Mouse (Mus musculus): ENCODE measurements around the gene Ahcy. TPM values are rescaled to one million over a fixed set of nuclear protein-coding genes. Genes with fewer than 3 reads are reported as not detected.
"Not testable (repeated sequence)": the region's sequence is repeated elsewhere in the genome, so short reads cannot be mapped to it uniquely, and the experiment has no call there.

Gene Ahcy
- 114 TPM in 2 replicates for polyA plus RNA-seq (2016; fragmentation: Nextera tagmentation; extraction: Ambion mirVana)

DNA sequence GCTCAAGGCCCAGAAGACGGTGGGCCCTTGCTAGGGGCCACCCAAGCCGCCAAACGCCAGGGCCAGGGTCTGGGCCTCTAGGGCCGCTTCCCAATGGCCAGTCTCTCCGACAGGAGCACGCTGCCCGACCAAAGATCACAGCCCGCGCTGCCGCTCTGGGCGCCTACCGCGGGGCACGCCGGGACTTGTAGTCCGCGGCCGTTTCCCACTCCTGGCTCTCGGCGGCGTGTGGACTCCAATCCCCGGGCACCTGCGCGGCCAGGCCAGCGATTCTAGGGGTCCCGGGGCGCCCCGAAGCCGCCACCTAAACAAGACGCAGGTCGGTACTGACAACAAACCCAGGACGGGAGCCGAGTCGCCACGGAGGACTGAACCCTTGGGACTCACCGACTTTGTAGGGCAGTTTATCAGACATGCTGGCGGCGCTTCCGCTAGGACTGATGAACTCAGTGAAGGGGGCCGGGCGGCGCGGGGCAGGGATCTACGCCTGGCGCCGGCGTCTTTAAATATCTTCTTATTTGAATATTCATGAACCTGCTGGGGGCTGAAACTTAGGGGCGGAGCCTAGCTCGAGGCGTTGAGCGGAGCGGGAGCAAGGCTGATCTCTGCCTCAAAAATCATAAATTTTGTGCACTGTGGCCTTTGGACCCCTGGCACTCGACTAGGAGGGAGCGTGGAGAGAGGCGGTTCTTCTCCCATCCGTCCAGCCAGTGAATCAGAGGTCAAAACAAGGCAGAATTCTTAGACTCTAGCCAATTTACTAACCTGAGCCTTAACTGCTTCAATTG lies at the start of gene Ahcy:
Gene Ahcy (minus strand): TSS at position 520 of the 788 bp plus-strand sequence.
- under 1% methylated on average over 56 of the region's 56 CpGs for WGBS
- Histone ChIP-seq H3K4me3 (peak within 1 kb of the TSS; percentile 64), H3K27ac (peak within 1 kb of the TSS; percentile 91), H3K27me3 (ENCODE audit: poor library complexity, severe bottlenecking) (no peaks in the 10 kb centered on the region), H3K4me1 (peaks cover 36% of the 10 kb centered on the region), H3K9me3 (no peaks in the 10 kb centered on the region), H3K36me3 (replicated peaks) (peaks cover 28% of the 10 kb centered on the region)
- peak; percentile 93 for DNase-seq (ENCODE audit: extremely low spot score, low spot score)

DNA sequence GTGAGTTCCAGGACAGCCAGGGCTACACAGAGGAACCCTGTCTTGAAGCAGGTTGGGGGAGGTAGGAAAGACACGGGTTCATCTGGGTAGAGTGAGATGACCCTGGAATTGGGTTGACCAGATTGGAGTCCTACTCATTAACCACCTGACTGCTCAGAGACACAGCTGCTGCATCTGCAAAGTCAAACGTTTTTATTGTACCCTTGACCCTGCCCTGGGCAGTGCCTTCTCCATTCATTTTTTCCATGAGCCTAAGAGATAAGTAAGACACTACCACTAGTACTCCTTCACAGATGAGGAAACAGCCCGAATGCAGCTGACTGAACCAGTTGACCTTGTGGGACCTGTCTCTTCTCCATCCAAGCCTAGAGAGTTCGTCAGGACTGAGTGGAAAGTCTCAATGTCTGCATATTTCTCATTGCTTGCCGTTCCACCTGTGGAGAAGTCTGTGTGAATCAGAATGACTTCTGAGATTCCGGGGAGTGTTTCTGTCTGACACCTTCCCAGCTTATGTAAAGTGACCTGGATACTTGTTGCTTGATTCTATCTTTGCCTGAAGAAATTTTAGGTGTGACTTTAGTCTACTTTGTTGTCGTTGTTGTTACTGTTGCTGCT lies 41.0 kb upstream of the Ahcy start:
- H3K27ac ChIP-seq: no peak overlapping the region
- 77% methylated on average over 7 of the region's 7 CpGs for WGBS
- no peaks in the 10 kb centered on the region for H3K4me1 ChIP-seq
- no peak for DNase-seq (ENCODE audit: extremely low spot score, low spot score)
- peaks cover 7% of the 10 kb centered on the region; the same call in 1 of the 2 replicates for H3K9me3 ChIP-seq
- no peaks in the 10 kb centered on the region for H3K36me3 ChIP-seq (replicated peaks)
- no peak overlapping the region for H3K4me3 ChIP-seq
- no peaks in the 10 kb centered on the region for H3K27me3 ChIP-seq (ENCODE audit: poor library complexity, severe bottlenecking)

DNA sequence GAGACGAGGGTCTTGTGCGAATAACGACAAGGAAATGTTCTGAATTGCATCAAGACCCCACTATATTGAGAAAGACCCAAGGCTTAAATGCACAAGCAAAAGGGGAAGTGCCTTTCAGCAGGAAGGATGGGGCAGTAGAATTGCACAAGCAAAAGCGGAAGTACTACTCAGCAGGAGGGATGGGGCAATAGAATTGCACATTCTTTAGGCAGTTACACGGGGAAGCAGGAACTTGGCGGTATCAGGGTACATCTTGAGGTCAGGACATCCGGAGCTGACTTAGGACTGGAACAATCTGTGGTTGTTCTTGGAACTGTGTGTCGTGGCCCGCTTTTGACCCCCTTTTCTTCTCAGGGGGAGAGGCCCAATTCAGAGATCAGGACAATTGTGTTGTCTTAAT lies 33.0 kb upstream of the Ahcy start:
- not testable (repeated sequence) for H3K4me1 ChIP-seq; H3K4me3 ChIP-seq; H3K36me3 ChIP-seq (replicated peaks); DNase-seq (ENCODE audit: extremely low spot score, low spot score); H3K27ac ChIP-seq; H3K9me3 ChIP-seq; H3K27me3 ChIP-seq (ENCODE audit: poor library complexity, severe bottlenecking)
- whole genome bisulfite sequencing: 84% methylated on average over 9 of the region's 9 CpGs

DNA sequence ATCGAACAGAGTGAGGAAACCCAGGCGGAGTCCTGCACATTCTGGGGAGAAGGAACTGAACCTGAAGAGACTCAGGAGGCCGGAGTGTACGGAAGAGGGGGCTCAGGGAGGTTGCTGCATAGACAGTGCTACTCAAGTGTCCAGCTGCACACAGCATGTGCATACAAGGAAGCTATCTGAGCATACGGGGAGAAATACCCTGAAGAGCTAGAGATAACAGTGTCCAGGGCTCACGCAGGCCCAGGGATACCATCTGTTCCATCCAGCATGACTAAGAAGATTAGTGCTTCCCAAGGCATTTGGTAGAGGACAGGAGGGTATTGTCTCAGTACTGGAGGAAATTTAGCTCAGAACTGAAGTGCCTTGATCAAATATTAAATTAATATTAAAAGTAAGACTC lies 29.3 kb upstream of the Ahcy start:
- no peaks in the 10 kb centered on the region for H3K9me3 ChIP-seq
- no peak for DNase-seq (ENCODE audit: extremely low spot score, low spot score)
- peaks cover 10% of the 10 kb centered on the region for H3K4me1 ChIP-seq
- no peaks in the 10 kb centered on the region for H3K27me3 ChIP-seq (ENCODE audit: poor library complexity, severe bottlenecking)
- WGBS: 71% methylated on average over 6 of the region's 6 CpGs
- H3K36me3 ChIP-seq (replicated peaks): no peaks in the 10 kb centered on the region
- H3K27ac ChIP-seq: no peak overlapping the region
- H3K4me3 ChIP-seq: no peak overlapping the region

DNA sequence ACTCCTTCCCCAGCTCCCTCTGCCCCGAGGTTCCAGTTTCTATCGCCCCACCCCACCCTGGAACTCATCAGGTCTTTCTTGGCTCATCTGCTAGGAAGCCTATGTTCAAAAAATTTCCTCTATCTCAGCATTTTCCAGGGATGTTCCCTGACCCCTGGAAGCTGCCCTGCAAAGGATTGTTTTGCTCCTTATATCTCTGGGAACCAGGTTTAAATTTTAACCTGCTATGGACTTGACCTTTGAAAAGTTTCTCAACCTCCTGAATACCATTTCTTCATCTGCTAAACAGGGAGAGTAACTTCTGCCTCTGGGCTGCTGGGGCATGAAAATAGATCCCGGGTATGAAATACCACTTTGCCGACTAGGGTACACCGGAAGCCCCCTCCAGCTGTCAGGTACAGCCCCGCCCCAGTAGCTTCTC lies 27.5 kb upstream of the Ahcy start:
- Histone ChIP-seq H3K36me3 (replicated peaks) (no peaks in the 10 kb centered on the region), H3K4me3 (no peak overlapping the region), H3K4me1 (peaks cover 10% of the 10 kb centered on the region), H3K9me3 (no peaks in the 10 kb centered on the region), H3K27me3 (ENCODE audit: poor library complexity, severe bottlenecking) (no peaks in the 10 kb centered on the region), H3K27ac (no peak overlapping the region)
- WGBS: 71% methylated on average over 6 of the region's 6 CpGs
- DNase-seq (ENCODE audit: extremely low spot score, low spot score): no peak

DNA sequence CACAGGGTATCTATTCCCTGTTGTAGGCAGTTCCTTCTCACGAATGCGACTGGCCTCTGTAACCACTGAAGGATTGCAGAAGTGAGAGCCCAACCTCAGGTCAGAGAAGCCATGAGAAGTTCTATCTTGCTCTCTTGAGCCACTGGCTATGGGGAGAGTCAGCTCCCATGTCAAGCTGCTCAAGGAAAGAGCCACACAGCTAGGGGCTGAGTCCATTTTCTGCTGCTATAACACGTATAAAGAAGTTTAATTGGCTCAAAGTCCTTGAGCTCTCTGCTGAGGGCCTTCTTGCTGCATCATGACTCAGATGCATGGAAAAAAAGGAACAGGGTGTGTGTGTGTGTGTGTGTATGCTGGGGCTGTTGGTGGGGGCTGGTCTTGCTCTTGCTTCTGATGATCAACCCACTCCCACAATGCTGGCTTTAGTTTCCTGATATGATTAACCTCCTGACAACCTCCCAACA lies 26.5 kb upstream of the Ahcy start:
- Histone ChIP-seq H3K36me3 (replicated peaks) (no peaks in the 10 kb centered on the region), H3K9me3 (no peaks in the 10 kb centered on the region), H3K4me3 (no peak overlapping the region), H3K4me1 (peaks cover 10% of the 10 kb centered on the region), H3K27me3 (ENCODE audit: poor library complexity, severe bottlenecking) (no peaks in the 10 kb centered on the region), H3K27ac (no peak overlapping the region)
- WGBS: 86% methylated on average over 3 of the region's 3 CpGs
- no peak for DNase-seq (ENCODE audit: extremely low spot score, low spot score)

DNA sequence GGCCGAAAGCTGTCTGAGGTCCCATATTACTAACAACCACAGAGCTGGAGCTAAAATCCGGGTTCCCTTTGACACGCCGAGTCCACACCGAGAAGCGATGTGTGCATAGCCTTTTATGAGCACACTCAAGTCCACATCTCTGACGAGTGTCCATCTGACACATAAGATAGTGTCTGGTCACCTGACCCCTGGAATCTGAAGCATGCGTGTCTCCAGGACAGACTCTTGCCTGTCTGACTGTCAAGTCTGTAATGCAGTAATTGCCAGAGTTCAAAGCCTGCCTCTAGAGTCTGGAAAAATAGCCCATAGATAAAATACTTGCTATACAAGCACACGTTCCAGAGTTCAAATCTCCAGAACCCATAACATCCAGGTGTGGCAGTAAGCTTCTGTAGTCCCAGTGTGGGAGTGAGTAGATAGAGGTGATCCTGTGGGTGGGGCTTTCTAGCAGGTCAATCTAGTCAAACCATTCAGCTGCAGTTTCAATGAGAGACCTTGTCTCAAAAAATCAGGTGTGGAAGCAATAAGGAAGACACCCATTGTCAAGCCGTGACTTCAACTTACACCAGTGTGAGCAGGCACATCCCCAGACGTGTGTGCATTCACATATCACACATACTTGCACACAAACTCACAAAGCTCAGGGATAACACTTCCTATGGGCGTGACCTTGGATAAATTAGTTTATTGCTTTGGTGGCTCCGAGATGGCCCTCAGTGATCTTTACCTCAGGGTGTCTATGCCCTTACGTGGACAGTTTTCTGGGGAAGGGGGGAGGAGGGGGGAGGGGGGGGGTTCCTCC lies 25.9 kb upstream of the Ahcy start:
- no peak overlapping the region for H3K27ac ChIP-seq
- peaks cover 10% of the 10 kb centered on the region for H3K4me1 ChIP-seq
- no peaks in the 10 kb centered on the region for H3K27me3 ChIP-seq (ENCODE audit: poor library complexity, severe bottlenecking)
- DNase-seq (ENCODE audit: extremely low spot score, low spot score): no peak
- H3K4me3 ChIP-seq: no peak overlapping the region
- H3K36me3 ChIP-seq (replicated peaks): no peaks in the 10 kb centered on the region
- H3K9me3 ChIP-seq: no peaks in the 10 kb centered on the region
- WGBS: 85% methylated on average over 14 of the region's 14 CpGs

DNA sequence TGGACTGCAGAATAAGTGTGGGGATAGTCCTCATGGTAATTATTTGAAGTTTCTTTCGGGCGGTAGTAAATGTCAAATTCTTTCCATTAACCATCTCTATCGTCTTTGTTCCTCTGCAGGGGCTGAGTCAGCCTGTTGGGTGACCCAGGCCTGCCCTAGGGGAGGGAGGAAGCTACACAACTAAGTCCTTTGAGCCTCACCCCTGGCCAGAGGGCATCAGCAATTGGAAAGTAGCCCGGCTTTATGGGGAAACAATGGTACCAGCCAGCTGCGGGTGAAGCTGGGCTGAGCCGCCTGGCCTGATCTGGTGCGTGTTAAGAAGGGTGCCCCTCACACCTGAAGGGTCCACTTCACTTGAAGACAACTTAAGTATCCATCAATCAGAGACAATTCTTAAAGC lies 25.1 kb upstream of the Ahcy start:
- no peaks in the 10 kb centered on the region for H3K36me3 ChIP-seq (replicated peaks)
- WGBS: 60% methylated on average over 7 of the region's 7 CpGs
- no peaks in the 10 kb centered on the region for H3K9me3 ChIP-seq
- no peak overlapping the region for H3K27ac ChIP-seq
- H3K4me1 ChIP-seq: peaks cover 10% of the 10 kb centered on the region
- DNase-seq (ENCODE audit: extremely low spot score, low spot score): no peak
- H3K27me3 ChIP-seq (ENCODE audit: poor library complexity, severe bottlenecking): no peaks in the 10 kb centered on the region
- no peak overlapping the region for H3K4me3 ChIP-seq

DNA sequence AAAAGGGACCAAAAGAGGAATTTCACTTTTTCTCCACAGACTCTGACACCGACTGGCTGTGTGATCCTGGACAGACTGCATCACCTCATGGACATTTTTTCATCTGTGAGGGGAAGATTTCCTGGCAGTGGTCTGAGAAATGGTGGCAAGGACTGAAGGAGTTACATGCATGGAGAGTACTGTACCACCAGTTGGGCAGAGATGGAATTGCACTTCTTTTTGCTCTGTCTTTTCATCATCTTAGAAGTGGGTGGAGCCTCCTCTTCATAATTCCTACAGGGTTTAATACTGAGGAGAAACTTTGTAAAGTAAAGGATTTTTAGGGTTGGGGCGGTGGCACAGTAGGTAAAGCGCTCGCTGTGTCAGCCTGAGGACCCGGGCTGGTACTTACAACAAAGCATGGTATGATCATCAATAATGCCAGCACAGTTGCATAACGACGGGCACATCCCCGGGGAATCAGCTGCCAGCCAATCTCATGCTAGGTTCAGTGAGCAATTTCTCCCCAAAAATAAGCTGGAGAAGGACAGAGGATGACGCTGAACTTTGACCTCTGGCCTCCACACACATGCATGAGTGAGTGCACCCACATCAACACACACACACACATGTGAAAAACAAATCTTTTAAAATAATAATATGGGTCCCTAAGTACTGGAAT lies 24.6 kb upstream of the Ahcy start:
- no peaks in the 10 kb centered on the region for H3K27me3 ChIP-seq (ENCODE audit: poor library complexity, severe bottlenecking)
- WGBS: 88% methylated on average over 9 of the region's 9 CpGs
- DNase-seq (ENCODE audit: extremely low spot score, low spot score): no peak

DNA sequence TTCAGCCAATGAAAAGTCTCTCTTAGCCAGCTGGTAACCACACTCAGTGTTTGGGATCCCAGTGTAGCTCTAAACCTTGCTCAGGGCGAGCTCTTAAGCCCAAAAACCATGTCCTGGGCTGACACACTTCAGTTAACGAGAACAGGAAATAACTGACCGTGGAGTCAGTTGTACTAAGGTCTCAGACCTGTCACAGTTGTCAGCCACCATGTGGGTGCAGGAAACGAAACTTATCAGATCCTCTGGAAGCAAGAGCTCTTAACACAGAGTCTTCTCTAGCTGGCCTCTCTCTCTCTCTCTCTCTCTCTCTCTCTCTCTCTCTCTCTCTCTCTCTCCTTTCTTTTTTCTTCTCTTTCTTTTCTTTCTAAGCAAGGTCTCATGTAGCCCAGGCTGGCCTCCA lies 19.1 kb upstream of the Ahcy start:
- no peaks in the 10 kb centered on the region for H3K4me1 ChIP-seq
- H3K27ac ChIP-seq: no peak overlapping the region
- DNase-seq (ENCODE audit: extremely low spot score, low spot score): no peak
- no peaks in the 10 kb centered on the region for H3K36me3 ChIP-seq (replicated peaks)
- H3K9me3 ChIP-seq: no peaks in the 10 kb centered on the region
- no peak overlapping the region for H3K4me3 ChIP-seq
- 69% methylated on average over 4 of the region's 4 CpGs for WGBS
- no peaks in the 10 kb centered on the region for H3K27me3 ChIP-seq (ENCODE audit: poor library complexity, severe bottlenecking)

More for the DNA sequence above, 24.6 kb upstream of the Ahcy start:
- no peaks in the 10 kb centered on the region for H3K36me3 ChIP-seq (replicated peaks)
- no peaks in the 10 kb centered on the region for H3K9me3 ChIP-seq
- H3K4me3 ChIP-seq: no peak overlapping the region
- no peak overlapping the region for H3K27ac ChIP-seq
- H3K4me1 ChIP-seq: peaks cover 10% of the 10 kb centered on the region

DNA sequence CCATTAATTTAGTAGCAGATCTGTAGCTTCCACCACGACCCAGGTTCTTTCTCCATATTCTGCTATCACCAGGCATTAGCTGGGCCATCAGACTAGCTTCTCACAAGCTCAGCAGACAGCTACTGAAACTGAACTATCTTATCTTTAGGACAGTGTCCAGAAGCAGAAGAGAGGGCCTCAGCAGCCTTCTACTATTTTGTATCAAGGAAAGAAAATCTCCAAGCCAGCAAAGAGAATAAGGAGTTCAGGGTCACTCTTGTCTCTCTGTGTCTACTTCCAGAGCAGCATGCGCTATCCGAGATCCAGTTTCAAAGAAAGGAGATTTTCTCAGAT lies 17.4 kb upstream of the Ahcy start:
- WGBS: 88% methylated on average over 3 of the region's 3 CpGs
- no peaks in the 10 kb centered on the region for H3K4me1 ChIP-seq

DNA sequence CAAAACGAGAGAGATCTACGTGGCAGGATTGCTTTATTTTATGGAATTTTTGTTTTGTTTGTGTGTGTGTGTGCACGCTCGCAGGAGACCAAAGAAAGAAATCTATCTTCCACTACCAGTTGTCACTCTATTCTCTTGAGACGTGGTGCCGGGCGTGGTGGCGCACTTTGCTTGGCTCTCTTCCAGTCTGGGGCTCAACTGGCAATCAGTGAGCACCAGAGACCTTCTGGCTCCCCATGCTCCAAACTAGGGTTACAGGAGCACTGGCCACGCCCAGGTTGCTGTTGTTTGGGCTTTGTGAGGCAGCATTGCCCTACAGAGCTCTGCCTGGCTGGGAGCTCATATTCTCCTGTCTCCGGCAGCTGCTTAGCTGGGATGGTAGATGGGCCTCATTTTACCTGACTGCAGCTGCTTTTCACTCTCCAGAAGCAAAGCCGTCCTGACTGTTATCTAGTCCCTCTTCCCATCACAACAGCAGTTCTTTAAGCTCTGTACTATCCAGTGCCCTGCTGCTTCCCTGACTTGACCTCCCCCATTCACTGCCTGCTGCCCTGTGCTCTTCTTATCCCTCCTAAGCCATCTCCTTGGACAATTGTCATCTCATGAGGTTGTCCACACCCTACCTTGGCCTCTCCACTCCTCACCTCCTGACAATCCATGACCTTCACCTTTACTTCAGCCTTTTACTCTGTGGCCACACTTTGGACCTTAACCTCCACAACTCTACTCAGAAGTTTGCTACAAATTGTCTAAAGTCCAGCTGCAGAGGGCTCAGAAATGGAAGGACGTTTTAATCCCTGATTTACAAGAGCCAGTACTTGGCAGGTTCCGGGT lies 16.8 kb upstream of the Ahcy start:
- Histone ChIP-seq H3K27ac (no peak overlapping the region), H3K27me3 (ENCODE audit: poor library complexity, severe bottlenecking) (no peaks in the 10 kb centered on the region), H3K36me3 (replicated peaks) (no peaks in the 10 kb centered on the region), H3K4me3 (no peak overlapping the region), H3K9me3 (no peaks in the 10 kb centered on the region), H3K4me1 (no peaks in the 10 kb centered on the region)
- DNase-seq (ENCODE audit: extremely low spot score, low spot score): no peak
- 78% methylated on average over 13 of the region's 13 CpGs for WGBS

More for the DNA sequence above, 17.4 kb upstream of the Ahcy start:
- no peak for DNase-seq (ENCODE audit: extremely low spot score, low spot score)
- H3K27ac ChIP-seq: no peak overlapping the region
- H3K27me3 ChIP-seq (ENCODE audit: poor library complexity, severe bottlenecking): no peaks in the 10 kb centered on the region
- H3K36me3 ChIP-seq (replicated peaks): no peaks in the 10 kb centered on the region
- H3K4me3 ChIP-seq: no peak overlapping the region
- H3K9me3 ChIP-seq: no peaks in the 10 kb centered on the region

Data from forebrain, embryonic 10.5 days (tissue).